Mouse (Mus musculus) macrophage (primary cell): ENCODE measurements around the gene Lama2. TPM values are rescaled to one million over a fixed set of nuclear protein-coding genes. Genes with fewer than 3 reads are reported as not detected.

Experiments
- H3K27ac ChIP-seq: fragments of 350-480 bp; formaldehyde crosslinking; 2 replicates; pipeline ENCODE4 v1.9.0; 2021
- H3K36me3 ChIP-seq: fragments of 350-480 bp; formaldehyde crosslinking; 2 replicates; pipeline ENCODE4 v1.9.0; 2021; ENCODE audit errors: inconsistent target
- H3K4me3 ChIP-seq: fragments of 350-480 bp; formaldehyde crosslinking; 2 replicates; pipeline ENCODE4 v1.9.0; 2021; ENCODE audit errors: inconsistent target
- H3K79me2 ChIP-seq: fragments of 350-480 bp; formaldehyde crosslinking; 2 replicates; pipeline ENCODE4 v1.9.0; 2021; ENCODE audit errors: inconsistent target
- WGBS: methylation state at CpG from one replicate; pipeline ENCODE4 v1.1.7; 2026; ENCODE audit warnings: inconsistent platforms; ENCODE audit not compliant: missing documents; 5-methylcytosine and 5-hydroxymethylcytosine counted together
- polyA plus RNA-seq: library from polyadenylated mRNA; stranded (reverse); fragments of 250-400 nt; gene quantifications from 3 replicates; pipeline ENCODE4 v1.2.4, GENCODE M21; 2018; ENCODE audit warnings: inconsistent platforms

Gene Lama2
- polyA plus RNA-seq, 1 experiment from 2014 or later, result not detected

DNA sequence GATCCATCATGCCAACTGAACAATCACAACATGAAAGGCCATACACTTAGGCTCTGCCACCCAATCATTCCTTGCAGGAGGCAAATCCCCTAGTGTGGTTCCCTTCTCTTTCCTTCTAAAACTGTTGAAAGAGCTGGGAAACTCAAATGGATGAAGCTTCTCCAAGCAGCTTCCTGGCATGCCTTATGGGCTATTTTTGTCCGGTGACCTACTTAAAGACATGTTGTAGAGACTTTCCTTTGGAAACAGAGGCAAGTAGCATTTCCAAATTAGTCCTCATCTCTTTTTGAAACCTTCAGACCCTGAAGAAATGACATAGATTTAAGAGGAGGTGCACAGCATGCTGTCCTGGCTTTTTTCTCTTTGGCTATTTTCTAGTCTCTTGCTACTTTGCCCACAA lies 131.1 kb downstream of the Lama2 start:
- Histone ChIP-seq H3K4me3 (no peak overlapping the region), H3K27ac (no peak overlapping the region), H3K36me3 (no peaks in the 10 kb centered on the region), H3K79me2 (no peaks in the 10 kb centered on the region)
- 89% methylated on average over 1 of the region's 1 CpGs for WGBS

DNA sequence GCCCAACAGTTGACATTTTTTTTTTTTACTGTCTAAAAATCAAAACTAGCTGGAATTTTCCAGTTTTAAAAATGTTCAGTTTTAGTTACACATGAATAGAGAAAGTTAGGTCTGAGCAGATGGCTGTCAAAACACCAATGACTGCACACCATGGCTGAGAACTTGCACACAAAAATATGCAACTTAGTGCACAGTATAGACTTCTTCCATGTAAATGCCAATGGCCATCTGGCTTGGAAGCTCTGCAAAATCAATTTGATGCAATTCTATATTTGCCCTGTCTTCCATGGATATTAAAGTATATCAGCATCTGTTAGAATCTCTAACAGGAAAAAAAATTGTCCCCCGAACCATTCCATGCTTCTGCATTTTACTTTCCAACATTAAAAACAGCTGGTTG lies 135.5 kb downstream of the Lama2 start:
- WGBS, result 75% methylated on average over 1 of the region's 1 CpGs
- Histone ChIP-seq H3K79me2 (no peaks in the 10 kb centered on the region), H3K27ac (no peak overlapping the region), H3K36me3 (no peaks in the 10 kb centered on the region), H3K4me3 (no peak overlapping the region)

DNA sequence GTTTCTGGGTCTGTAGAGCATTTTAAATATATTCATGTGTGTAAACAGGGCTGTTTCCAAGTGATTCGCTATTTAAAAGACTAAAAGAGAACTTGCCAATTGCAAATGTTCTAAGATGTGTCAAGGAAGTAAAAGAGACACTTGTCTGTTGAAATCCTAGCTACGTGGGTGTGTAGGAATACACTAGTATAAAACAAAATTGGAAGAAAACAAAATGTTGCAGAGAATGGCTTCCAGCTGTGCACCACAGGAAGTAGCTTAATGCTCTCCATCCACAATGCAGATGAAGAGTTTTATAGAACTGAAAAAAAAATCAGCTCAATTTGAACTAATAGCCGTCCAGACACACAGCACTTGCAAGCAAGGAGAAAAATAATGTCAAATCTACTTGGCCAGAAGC lies 144.0 kb downstream of the Lama2 start:
- Histone ChIP-seq H3K27ac (no peak overlapping the region), H3K36me3 (no peaks in the 10 kb centered on the region), H3K4me3 (no peak overlapping the region), H3K79me2 (no peaks in the 10 kb centered on the region)
- WGBS, result 86% methylated on average over 3 of the region's 3 CpGs

DNA sequence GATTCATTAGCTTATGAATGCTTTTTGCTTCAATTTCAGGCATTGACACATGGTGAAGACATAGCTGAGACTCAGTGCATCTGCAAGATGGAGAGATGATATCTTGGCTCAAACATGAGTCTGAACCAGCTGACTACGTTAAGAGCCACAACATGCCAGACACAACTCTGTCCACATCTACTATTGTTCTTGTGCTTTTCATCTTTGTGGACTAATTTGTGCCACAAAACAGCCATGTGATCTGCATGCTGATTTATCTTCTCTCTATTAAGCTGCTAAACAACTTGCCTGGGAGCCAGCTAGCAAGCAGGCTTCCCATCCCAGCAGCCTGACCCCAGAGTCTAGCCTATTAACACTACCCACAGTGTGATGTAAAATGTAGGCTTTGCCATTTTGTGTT lies 151.3 kb downstream of the Lama2 start:
- H3K79me2 ChIP-seq, result no peaks in the 10 kb centered on the region
- 80% methylated on average over 1 of the region's 1 CpGs for WGBS
- no peaks in the 10 kb centered on the region for H3K36me3 ChIP-seq
- H3K4me3 ChIP-seq, result no peak overlapping the region
- no peak overlapping the region for H3K27ac ChIP-seq

DNA sequence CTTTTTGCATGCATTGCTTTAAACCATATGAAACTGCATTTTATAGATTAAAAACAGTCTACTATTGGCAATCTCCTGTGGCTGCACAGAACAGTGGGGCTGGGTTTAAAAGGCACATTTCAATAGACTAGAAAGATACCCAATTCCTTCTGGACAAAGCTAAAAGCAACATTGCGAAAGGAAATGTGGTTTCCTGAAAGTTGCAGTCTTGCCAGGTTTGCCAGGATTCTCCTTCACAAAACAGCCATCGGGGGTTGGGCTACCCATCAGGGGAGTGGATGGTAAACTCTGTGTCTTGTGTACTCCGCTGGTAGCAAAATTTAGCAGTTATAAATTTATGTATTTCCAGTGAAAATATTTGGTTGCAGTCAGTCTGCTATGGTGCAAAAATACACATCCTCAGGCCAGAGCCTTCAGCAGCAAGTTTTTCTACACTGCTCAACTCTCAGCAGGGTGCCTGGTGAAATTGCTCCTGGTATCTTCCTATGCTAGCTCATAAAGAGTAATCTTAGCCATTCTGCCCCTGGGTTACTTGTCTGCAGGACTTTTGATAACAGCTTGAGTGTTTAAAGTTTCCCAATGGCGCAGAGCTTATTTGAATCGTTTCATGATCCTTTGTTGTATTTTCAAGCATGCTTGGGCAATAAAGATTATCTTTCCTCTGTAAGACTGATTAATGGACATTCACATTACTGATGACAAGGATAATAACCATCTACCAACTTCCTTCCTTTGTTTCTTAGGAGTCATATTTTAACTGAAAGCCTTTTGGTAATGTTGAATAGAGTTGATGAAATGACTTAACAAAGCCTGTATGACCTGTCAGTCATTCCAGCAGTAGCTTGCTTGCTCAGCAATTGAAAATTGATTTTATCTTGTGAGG lies 205.7 kb downstream of the Lama2 start:
- WGBS, result 66% methylated on average over 5 of the region's 5 CpGs

DNA sequence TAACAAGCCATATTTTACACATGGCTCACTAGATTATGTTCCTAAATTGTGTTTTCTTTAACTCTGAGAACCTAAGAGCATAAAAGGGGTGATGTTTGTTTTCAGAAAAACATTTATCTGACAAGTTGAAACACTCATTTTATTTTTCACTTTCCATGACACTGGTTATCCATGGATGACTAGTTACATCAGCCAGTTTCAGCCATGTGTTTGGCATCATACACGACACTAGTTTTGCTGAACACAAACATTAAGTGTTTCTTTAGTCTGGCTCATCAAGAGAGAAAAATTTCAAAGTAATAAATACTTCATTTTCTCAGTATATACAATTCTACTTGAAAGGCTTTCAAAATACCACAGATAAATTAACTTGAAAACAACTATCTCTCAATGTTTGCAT lies 228.8 kb downstream of the Lama2 start:
- Histone ChIP-seq H3K27ac (no peak overlapping the region), H3K79me2 (no peaks in the 10 kb centered on the region), H3K4me3 (no peak overlapping the region), H3K36me3 (no peaks in the 10 kb centered on the region)
- WGBS, result 73% methylated on average over 1 of the region's 1 CpGs

More for the DNA sequence above, 205.7 kb downstream of the Lama2 start:
- no peak overlapping the region for H3K4me3 ChIP-seq
- H3K27ac ChIP-seq, result no peak overlapping the region
- H3K36me3 ChIP-seq, result no peaks in the 10 kb centered on the region
- no peaks in the 10 kb centered on the region for H3K79me2 ChIP-seq

DNA sequence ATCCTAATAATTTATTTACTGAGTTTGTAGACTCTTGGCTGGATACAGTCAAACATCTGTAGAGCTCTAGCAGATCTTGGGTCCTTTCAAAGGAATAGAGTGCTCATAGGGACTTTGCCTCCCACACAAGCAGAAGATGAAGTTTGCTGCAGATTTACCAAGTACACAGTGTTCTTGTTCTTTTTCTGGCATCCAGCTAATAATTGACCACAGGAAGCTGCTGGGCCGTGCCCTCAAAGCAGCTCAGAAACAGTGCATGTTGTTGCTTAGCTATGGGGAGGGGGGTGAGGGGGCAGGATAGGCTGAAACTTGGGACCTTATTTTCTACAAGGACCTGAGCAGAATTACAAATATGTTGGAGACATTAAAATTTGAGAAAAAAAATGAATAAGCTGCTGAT lies 232.0 kb downstream of the Lama2 start:
- 0% methylated on average over 1 of the region's 1 CpGs for WGBS

DNA sequence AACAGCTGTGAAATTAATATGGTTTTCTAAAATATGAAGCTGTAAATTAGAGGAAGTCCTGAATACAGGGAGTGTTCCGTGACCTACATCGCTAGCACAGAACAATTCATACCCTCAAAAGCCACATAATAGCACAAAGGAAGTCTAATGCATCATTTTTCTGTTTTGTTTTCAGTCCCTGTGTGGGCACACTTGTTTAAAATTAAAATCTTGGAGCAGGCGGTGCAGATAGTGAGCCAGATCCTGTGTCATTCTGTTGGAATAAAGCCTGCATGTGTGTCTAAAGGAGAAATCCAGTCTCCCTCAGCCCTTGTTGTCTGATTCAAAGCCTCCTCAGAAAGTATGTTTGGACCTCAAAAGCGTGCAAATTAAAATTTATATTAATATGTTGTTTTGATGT lies 234.9 kb downstream of the Lama2 start:
- no peak overlapping the region for H3K27ac ChIP-seq
- no peaks in the 10 kb centered on the region for H3K36me3 ChIP-seq
- H3K4me3 ChIP-seq, result no peak overlapping the region

More for the DNA sequence above, 232.0 kb downstream of the Lama2 start:
- Histone ChIP-seq H3K4me3 (no peak overlapping the region), H3K36me3 (no peaks in the 10 kb centered on the region), H3K79me2 (no peaks in the 10 kb centered on the region), H3K27ac (no peak overlapping the region)

DNA sequence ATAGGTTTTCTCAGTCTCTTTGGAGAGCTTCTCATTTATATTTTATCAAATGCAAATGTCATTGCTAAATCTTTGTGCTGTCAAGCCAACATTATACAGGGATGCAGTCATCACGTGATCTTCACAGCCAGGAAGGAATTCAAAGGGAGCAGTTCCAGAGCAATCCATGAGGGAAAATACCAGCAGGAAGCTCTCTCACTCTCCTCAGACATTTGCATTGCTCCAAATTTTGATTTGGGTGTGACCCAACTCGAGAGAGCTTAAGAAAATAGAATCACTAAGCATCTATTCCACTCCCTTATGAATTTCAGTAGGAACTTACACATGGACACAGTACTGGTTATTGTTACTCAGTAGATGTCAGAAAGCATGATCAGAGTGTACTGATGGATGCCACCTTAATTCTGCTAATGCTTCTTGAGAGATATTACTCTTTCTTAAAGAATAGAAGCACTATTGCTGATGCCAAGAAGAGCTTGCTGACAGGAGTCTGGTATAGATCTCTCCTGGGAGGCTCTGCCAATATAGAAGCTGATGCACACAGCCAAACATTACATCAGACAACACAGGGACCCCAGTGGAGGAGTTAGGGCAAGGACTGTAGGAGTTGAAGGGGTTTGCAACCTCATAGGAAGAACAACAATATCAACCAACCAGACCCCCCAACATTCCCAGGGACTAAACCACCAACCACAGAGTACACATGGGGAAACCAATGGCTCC lies 236.5 kb downstream of the Lama2 start:
- Histone ChIP-seq H3K27ac (no peak overlapping the region), H3K4me3 (no peak overlapping the region), H3K79me2 (no peaks in the 10 kb centered on the region), H3K36me3 (no peaks in the 10 kb centered on the region)
- 65% methylated on average over 2 of the region's 2 CpGs for WGBS

More for the DNA sequence above, 234.9 kb downstream of the Lama2 start:
- 66% methylated on average over 4 of the region's 4 CpGs for WGBS
- no peaks in the 10 kb centered on the region for H3K79me2 ChIP-seq

DNA sequence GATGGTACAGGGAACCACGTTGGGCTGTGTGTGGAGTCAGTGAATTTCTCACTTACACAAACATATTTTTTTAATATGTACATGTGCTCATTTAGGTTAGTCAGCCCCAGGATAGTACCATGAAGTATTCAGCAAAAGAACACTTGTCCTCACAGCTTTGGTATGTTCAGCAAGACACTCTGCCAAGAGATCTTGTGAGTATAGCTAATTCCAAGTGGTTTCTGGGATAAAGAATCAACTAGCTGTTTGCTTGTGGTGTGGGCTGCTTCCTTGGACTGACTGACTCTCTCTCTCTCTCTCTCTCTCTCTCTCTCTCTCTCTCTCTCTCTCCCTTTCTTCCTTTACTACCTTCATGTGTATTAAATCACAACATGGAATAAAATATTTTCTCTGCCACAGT lies 241.3 kb downstream of the Lama2 start:
- WGBS, result 29% methylated on average over 1 of the region's 1 CpGs
- Histone ChIP-seq H3K27ac (no peak overlapping the region), H3K79me2 (no peaks in the 10 kb centered on the region), H3K4me3 (no peak overlapping the region), H3K36me3 (no peaks in the 10 kb centered on the region)

DNA sequence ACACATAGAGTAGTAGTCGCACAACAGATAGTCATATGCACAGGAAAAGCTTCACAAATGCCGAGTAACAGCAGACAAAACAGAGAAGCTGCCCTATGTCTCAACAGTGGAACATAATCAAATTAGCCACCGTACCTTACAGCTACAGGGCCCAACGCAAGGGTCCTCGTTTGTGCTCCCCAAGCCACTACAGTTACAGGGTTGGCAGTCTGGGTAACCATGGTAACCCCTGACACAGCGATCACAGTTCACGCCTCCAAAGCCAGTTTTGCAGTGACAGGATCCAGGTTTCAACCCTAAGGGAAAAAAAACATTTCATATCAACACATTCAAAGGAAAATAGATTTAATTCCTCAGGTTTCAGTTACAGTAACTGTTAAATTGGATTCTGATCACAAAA lies 275.3 kb downstream of the Lama2 start:
- whole genome bisulfite sequencing, result 78% methylated on average over 7 of the region's 7 CpGs

DNA sequence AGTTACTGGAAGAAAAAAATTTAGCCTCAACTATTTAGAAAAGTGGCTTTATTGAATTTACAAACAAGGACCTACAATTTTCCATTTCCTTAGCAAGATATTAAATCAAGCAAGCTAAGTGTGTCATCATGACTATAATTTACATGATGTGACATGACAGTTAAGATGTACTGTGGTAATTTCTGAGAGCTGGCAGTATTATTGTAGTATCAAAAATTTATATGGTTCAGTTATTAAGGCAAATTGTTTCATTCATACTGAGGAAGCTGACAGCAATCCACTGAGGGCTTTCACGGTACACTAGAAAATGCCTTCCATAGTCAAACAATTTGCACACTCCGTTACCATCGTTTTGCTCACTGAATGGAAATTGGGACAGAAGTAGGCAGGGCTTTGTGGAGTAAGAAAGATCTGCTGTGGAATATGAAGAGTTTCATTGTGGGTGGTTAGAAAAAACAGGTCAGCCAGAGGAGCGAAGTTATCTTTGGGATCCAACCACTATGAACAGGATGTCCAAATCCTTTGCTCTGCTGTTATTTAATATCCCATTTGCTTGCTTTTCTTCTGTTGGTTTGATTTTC lies 297.1 kb downstream of the Lama2 start:
- H3K79me2 ChIP-seq, result no peaks in the 10 kb centered on the region
- H3K36me3 ChIP-seq, result no peaks in the 10 kb centered on the region
- WGBS, result 94% methylated on average over 4 of the region's 4 CpGs
- H3K27ac ChIP-seq, result no peak overlapping the region
- H3K4me3 ChIP-seq, result no peak overlapping the region

More for the DNA sequence above, 275.3 kb downstream of the Lama2 start:
- Histone ChIP-seq H3K27ac (no peak overlapping the region), H3K79me2 (no peaks in the 10 kb centered on the region), H3K4me3 (no peak overlapping the region), H3K36me3 (no peaks in the 10 kb centered on the region)

DNA sequence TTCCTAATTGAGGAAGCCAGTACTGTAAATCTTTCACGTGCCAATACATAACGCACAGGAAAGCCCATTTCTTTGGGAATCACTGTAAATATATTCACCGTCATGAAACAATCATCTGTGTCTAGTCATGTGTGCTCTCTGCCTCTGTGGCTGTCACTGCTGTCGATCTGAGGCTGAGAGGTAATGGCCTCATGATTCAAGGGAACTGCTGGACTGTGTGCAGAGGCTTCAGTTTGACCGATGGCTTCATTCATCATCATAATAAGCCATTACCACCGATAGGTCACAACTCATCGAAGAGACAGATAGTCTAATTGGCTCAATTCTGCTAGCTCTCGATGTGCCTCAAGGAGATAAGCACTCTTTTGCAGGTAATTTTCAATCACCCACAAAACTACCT lies 312.1 kb downstream of the Lama2 start:
- WGBS, result 72% methylated on average over 8 of the region's 8 CpGs
- Histone ChIP-seq H3K36me3 (no peaks in the 10 kb centered on the region), H3K27ac (no peak overlapping the region), H3K79me2 (no peaks in the 10 kb centered on the region), H3K4me3 (no peak overlapping the region)

DNA sequence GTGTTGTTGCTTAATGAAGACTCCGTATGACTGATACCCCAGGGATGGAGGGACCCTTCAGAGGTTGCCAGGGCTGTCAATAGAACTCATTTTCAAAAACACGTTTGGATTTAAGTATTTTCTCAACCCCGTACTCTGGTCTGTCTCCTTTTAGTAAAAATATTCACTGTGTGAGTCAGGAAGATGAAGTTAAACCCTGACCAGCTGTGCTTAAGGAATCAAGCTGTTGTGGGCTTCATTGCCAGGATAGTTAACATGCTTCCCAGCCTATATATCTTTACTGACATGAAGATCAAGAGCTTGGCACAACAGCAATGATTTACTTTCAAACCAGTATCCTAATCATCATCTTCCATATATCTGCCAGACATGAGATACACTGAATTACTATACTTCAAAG lies 314.3 kb downstream of the Lama2 start:
- Histone ChIP-seq H3K4me3 (no peak overlapping the region), H3K79me2 (no peaks in the 10 kb centered on the region), H3K36me3 (no peaks in the 10 kb centered on the region), H3K27ac (no peak overlapping the region)
- 73% methylated on average over 3 of the region's 3 CpGs for WGBS
